Mouse (Mus musculus) stomach, postnatal 0 days (tissue): ENCODE data around the gene 9330182L06Rik. TPM values are rescaled to one million over a fixed set of nuclear protein-coding genes. Genes with fewer than 3 reads are reported as not detected.
A peak's percentile ranks its signal among the peaks of the same experiment; 100 is the strongest.

Source experiments
- ATAC-seq: fragments of 200-750 bp; cut with Nextera tagmentation; 2 replicates; pipeline ENCODE4 v1.8.0; 2017; ENCODE audit not compliant: low FRiP score, low TSS enrichment
- DNase-seq: peaks from one replicate; pipeline ENCODE4 v3.0.0-alpha.2; 2016; ENCODE audit warnings: low spot score
- H3K27ac ChIP-seq: fragments of 300-500 bp; sonication (generic); replicated peaks from 2 replicates; pipeline ENCODE4 v1.5.1; 2014; ENCODE audit warnings: mild to moderate bottlenecking, control low read depth
- H3K27me3 ChIP-seq: fragments of 300-500 bp; sonication (generic); 2 replicates; pipeline ENCODE4 v1.6.1; 2014; ENCODE audit warnings: low read length; ENCODE audit not compliant: control insufficient read depth, insufficient read depth
- H3K36me3 ChIP-seq: fragments of 300-500 bp; sonication (generic); 2 replicates; pipeline ENCODE4 v1.6.1; 2014; ENCODE audit warnings: low read length, mixed read lengths; ENCODE audit not compliant: control insufficient read depth, insufficient read depth
- H3K4me1 ChIP-seq: fragments of 300-500 bp; sonication (generic); replicated peaks from 2 replicates; pipeline ENCODE4 v1.6.1; 2014; ENCODE audit warnings: antibody characterized with exemption; ENCODE audit not compliant: control insufficient read depth, insufficient read depth
- H3K4me2 ChIP-seq: fragments of 300-500 bp; sonication (generic); replicated peaks from 2 replicates; pipeline ENCODE4 v1.6.1; 2014; ENCODE audit warnings: low read depth, mild to moderate bottlenecking, control low read depth, moderate library complexity
- H3K4me3 ChIP-seq: fragments of 300-500 bp; sonication (generic); 2 replicates; pipeline ENCODE4 v1.5.1; 2014; ENCODE audit warnings: low read depth, low read length, control low read depth
- H3K9ac ChIP-seq: fragments of 300-500 bp; sonication (generic); 2 replicates; pipeline ENCODE4 v1.6.1; 2014; ENCODE audit warnings: mild to moderate bottlenecking, low read length, control low read depth, mixed read lengths
- H3K9me3 ChIP-seq: fragments of 300-500 bp; sonication (generic); 2 replicates; pipeline ENCODE4 v1.6.1; 2016; ENCODE audit warnings: low read length; ENCODE audit not compliant: control insufficient read depth
- CTCF ChIP-seq: IDR thresholded peaks from 2 replicates; pipeline ENCODE4 v1.5.1; 2016; ENCODE audit warnings: antibody characterized with exemption, low read depth, mild to moderate bottlenecking, moderate library complexity
- EP300 ChIP-seq: optimal IDR thresholded peaks from 2 replicates; pipeline ENCODE3; 2016; ENCODE audit warnings: antibody characterized with exemption
- WGBS: fragments of 180-500 bp; shearing (Covaris S2); extraction: QIAGEN DNeasy Blood & Tissue Kit; methylation state at CpG from one replicate; pipeline ENCODE4 v1.1.7; 2014; 5-methylcytosine and 5-hydroxymethylcytosine counted together
- polyA plus RNA-seq: library from polyadenylated mRNA; unstranded; fragments of >200 nt; fragmentation: Nextera tagmentation; extraction: Ambion mirVana; gene quantifications from 2 replicates; pipeline ENCODE4 v1.2.1, GENCODE M21; 2015

Gene 9330182L06Rik
- polyA plus RNA-seq, 1 experiment from 2014 or later: 2.3 TPM

DNA sequence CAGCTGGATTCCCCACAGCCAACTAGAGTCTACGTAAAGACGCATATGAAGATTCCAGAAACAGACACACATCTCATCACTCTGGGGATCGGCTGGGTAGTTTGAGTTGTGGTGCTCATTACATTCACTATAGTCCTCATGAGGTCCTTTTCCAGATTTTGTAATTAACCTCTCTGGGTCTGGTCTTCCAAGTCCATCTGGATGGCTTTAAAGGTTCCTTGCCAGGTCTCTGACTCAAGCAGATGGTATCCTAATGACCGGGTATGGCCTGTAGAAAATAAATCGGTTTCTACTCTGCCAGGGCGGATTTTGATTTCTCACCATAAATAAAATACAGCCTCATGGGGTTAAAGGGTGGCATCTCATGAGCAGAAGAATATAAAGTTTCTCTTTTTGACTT lies 183.0 kb downstream of the 9330182L06Rik start:
- WGBS: 83% methylated on average over 6 of the region's 6 CpGs
- Histone ChIP-seq H3K4me3 (no peak overlapping the region), H3K4me2 (no peak overlapping the region), H3K27ac (no peak overlapping the region), H3K36me3 (no peaks in the 10 kb centered on the region), H3K4me1 (no peaks in the 10 kb centered on the region), H3K9me3 (no peaks in the 10 kb centered on the region), H3K27me3 (no peaks in the 10 kb centered on the region), H3K9ac (no peak overlapping the region)
- no peak for ATAC-seq
- no peak for TF ChIP-seq EP300
- TF ChIP-seq CTCF: no peak
- DNase-seq: no peak

DNA sequence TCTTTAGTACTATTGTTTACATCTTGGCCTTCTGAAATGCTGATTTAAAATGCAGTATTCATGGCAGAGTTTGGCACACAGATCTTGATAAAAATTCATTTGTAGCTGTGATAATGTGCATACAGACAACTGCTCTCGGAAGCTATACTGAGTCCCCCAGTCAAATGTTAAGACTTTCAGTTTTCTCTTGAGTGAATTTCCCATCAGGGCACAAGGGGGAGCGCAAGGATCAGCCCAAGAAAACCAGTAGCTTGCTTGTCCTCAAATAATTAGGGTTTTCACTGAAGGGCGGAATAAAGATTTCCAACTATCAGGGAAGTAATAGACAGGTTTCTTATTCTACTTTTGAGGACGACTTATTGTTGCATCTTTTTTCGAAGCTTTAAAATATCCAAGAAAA lies 183.7 kb downstream of the 9330182L06Rik start:
- H3K4me1 ChIP-seq: no peaks in the 10 kb centered on the region
- H3K27me3 ChIP-seq: no peaks in the 10 kb centered on the region
- H3K4me3 ChIP-seq: no peak overlapping the region
- no peaks in the 10 kb centered on the region for H3K36me3 ChIP-seq
- H3K4me2 ChIP-seq: no peak overlapping the region
- H3K27ac ChIP-seq: no peak overlapping the region
- DNase-seq (no peak), ATAC-seq (no peak)
- no peak overlapping the region for H3K9ac ChIP-seq
- H3K9me3 ChIP-seq: no peaks in the 10 kb centered on the region
- peak; percentile 62 for TF ChIP-seq CTCF
- TF ChIP-seq EP300: no peak
- 70% methylated on average over 5 of the region's 5 CpGs for WGBS

DNA sequence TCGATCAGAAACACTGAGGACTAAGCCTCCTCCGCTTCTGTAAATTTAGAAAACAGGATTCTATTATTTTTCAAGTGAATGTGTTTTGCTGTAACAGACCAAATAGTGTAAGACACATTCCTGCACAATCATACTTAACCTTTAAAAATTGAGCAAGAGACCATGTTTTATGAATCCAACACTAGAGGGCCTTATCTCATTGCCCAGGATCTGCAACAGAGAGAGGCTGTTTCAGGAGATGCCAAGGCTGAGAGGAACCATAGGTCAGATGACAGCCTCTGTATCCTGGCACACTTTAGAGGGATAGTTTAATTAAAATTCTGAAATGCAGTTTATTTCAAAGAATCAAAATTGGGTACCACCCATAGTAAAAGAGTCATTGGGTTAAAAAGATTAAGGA lies 187.4 kb downstream of the 9330182L06Rik start:
- H3K4me1 ChIP-seq: no peaks in the 10 kb centered on the region
- no peak overlapping the region for H3K9ac ChIP-seq
- no peak overlapping the region for H3K27ac ChIP-seq
- ATAC-seq: no peak
- no peak overlapping the region for H3K4me3 ChIP-seq
- no peaks in the 10 kb centered on the region for H3K36me3 ChIP-seq
- no peaks in the 10 kb centered on the region for H3K27me3 ChIP-seq
- TF ChIP-seq CTCF (peak; percentile 48), EP300 (no peak)
- no peak for DNase-seq
- WGBS: 78% methylated on average over 2 of the region's 2 CpGs
- H3K4me2 ChIP-seq: no peak overlapping the region
- no peaks in the 10 kb centered on the region for H3K9me3 ChIP-seq

DNA sequence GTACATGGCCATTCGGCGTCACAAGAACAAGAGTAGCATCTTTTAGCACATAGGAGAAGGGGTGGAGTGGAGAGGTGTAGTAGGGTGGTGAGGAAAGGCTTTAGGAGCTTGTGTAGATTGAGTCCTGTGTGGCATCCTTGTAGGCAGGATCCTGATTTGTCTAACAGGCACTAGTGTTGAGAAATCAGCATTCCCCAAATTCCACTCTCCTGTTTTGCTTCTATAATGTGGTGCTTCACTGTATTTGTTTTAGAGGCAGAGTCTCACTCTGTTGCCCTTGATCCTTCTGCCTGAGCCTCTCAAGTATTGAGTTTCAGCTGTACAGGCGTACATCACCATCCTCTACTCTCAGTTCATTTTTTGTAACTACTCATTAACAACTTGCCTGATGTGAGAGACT lies 211.7 kb downstream of the 9330182L06Rik start:
- Histone ChIP-seq H3K4me3 (no peak overlapping the region), H3K9me3 (no peaks in the 10 kb centered on the region), H3K36me3 (no peaks in the 10 kb centered on the region), H3K27ac (no peak overlapping the region), H3K4me2 (no peak overlapping the region), H3K9ac (no peak overlapping the region), H3K27me3 (no peaks in the 10 kb centered on the region), H3K4me1 (no peaks in the 10 kb centered on the region)
- DNase-seq: no peak
- WGBS: 82% methylated on average over 3 of the region's 3 CpGs
- no peak for ATAC-seq
- no peak for TF ChIP-seq EP300
- no peak for TF ChIP-seq CTCF

DNA sequence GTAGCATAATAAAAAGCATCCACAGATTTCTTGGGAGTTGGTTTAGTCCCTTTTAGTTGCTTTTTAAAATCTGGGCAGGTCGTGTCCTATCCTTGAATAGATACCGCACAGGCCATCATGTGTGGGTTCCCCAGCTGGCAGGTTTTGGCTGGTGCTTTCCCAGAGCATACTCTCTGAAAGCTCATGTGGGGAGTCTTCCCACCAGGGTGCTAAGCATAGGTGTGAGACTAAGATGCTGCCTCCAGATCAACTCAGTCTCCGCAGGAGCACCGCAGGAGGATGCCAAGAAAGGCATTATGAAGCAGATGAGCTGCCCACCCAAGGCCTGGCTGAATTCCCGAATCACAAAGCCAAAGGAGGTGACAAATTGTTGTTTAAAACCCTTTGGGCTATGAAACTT lies 229.5 kb downstream of the 9330182L06Rik start:
- WGBS: 26% methylated on average over 5 of the region's 5 CpGs
- Histone ChIP-seq H3K9me3 (no peaks in the 10 kb centered on the region), H3K36me3 (no peaks in the 10 kb centered on the region), H3K4me2 (no peak overlapping the region), H3K4me1 (no peaks in the 10 kb centered on the region), H3K27ac (no peak overlapping the region), H3K9ac (no peak overlapping the region), H3K4me3 (no peak overlapping the region), H3K27me3 (no peaks in the 10 kb centered on the region)
- no peak for TF ChIP-seq EP300
- no peak for TF ChIP-seq CTCF
- DNase-seq (no peak), ATAC-seq (no peak)

DNA sequence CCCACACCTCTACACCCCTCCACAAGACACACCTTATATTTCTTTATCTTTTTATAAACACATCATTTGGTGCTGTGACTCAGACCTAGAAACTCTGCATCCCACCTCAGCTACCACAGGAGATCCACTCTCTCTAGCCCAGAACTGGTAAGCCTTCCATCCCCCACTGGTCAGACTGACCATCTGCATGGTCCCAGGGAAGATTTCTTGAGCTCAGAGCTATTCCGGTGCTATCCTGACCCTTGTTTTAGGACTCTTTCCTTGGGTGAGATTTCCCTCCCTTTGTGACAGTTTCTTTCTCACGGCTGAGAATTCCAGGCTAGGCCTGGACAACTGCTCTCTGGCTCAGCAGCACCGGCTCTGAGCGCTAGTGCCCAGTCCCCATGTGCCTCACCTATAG lies 231.3 kb downstream of the 9330182L06Rik start:
- H3K4me3 ChIP-seq: no peak overlapping the region
- no peaks in the 10 kb centered on the region for H3K4me1 ChIP-seq
- TF ChIP-seq EP300: no peak
- no peak for TF ChIP-seq CTCF
- DNase-seq: no peak
- 87% methylated on average over 4 of the region's 4 CpGs for WGBS
- H3K9me3 ChIP-seq: no peaks in the 10 kb centered on the region
- no peaks in the 10 kb centered on the region for H3K27me3 ChIP-seq
- H3K36me3 ChIP-seq: no peaks in the 10 kb centered on the region
- H3K9ac ChIP-seq: no peak overlapping the region
- H3K27ac ChIP-seq: no peak overlapping the region
- no peak for ATAC-seq
- no peak overlapping the region for H3K4me2 ChIP-seq
